Mouse (Mus musculus): ENCODE data around the gene Mier2.

The Mier2 gene

DNA sequence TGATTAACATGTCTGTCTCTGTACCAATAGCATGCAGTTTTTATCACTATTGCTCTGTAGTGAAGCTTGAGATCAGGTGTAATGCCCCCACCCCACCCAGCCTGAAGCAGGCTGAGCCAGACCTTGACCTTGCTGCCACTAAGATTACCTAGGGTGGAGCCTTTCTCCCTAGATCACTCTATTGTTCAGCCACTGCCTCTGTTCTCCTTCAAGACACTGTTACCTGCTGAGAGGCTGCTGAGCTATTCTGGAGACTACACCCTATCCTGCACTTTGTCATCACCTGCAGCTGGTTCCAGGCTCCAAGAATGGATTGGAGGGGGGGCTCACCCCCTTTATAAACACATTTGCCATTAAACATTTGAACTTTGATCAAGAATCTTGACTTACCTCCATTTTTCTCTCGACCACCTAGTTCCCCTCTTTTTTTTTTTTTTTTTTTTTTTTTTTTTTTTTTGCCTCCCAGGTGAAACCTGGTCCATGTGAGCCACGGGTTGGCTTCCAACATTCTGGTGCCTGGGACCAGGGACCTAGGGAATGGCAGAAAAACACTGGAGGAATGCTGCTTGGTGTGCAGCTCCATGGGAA lies 58.2 kb downstream of the Mier2 start:
- no peak for DNase-seq (ENCODE audit: low read depth)

DNA sequence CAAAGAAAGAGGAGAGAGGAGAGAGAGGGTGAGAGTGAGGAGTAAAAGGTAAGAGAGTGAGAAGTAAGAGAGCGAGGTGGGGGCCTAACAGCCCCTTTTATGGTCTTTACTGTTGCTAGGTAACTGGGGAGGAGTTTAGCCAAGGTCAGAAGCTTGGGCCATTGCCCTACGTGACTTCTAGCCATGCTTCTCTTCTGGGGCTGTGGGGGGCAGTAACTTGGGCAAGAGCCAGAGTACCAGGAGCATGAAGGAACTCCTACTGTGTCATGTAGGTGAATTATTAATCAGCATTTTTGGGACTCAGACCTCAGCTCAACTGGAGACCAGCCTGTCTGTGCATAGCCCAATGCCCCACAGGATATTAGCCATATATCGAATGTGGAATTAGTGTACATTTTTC lies 59.1 kb downstream of the Mier2 start:
- no peak for DNase-seq (ENCODE audit: low read depth)
